Mouse (Mus musculus) heart, adult 10 weeks (tissue): ENCODE data around the gene Spag6. TPM values are rescaled to one million over a fixed set of nuclear protein-coding genes. Genes with fewer than 3 reads are reported as not detected.

Experiments
- polyA plus RNA-seq: library from polyadenylated mRNA; stranded (reverse); fragments of 350-450 nt; fragmentation: Illumina TruSeq; extraction: RNeasy Lipid Tissue Mini Kit (QIAGEN cat#74804); gene quantifications from one replicate; pipeline ENCODE4 v1.2.3, GENCODE M21; 2014; ENCODE audit warnings: low read depth, low replicate concordance

Spag6 gene
- polyA plus RNA-seq, result not detected

GRCm38 (mm10) chr2:18693871-18694610, at the start of gene Spag6:
TSS of gene Spag6 (plus strand) at chr2:18694032.

GRCm38 (mm10) chr2:18672133-18672765, 21.6 kb upstream of the Spag6 start, which contains the start of gene Commd3:
TSS of gene Commd3 (plus strand) at chr2:18672384.

GRCm38 (mm10) chr2:18676936-18677491, 16.8 kb upstream of the Spag6 start, which contains the start of gene Bmi1:
TSS of gene Bmi1 (plus strand) at chr2:18677018.

Other genes starting within 250 kb of the Spag6 start
- gene Commd3, start 21.6 kb upstream of the Spag6 start, polyA plus RNA-seq, result 147 TPM
- gene Bmi1, start 17.0 kb upstream of the Spag6 start, polyA plus RNA-seq, result 49.2 TPM